Mouse (Mus musculus) spleen, postnatal 14 days (tissue): Measurements from ENCODE around the gene Crygc.

Experiments used
- DNase-seq, 2 experiments: peaks; one replicate each; pipeline ENCODE4 v3.0.0; 2021 to 2022; ENCODE audit warnings: low spot score in 2 of 2

The Crygc gene

GRCm38 (mm10) chr1:65073589-65073988, at the start of gene Crygc:
Gene Crygc, minus strand, starts transcription at chr1:65073689.
- no peak for DNase-seq

- DNase-seq = no peak
These were observed 49.3 kb upstream of the Crygc start, which contains the start of gene D630023F18Rik for GRCm38 (mm10) chr1:65122574-65123372. Gene D630023F18Rik, minus strand, starts transcription at chr1:65123214.

DNA sequence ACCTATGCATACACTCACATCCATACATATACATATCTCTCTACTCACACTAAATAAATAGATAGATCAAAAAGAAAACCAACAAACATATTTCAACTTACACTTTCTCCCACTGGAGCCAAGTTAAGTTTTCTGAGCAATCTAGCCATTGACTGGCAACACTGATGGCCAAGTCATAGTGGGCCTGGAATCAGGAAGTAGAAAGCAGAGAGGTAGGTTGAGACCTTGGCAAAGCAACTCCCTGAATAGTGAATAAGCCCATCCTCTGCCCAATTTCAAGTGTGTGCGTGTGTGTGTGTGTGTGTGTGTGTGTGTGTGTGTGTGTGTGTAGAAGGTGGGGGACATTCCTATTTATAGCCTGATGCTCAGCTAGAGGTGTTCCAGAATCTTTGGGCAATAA, 45.9 kb upstream of the Crygc start, which contains the start of gene Gm28845:
TSS of gene Gm28845 (minus strand) at position 121 of the 400 bp plus-strand sequence.
- DNase-seq = no peak

DNA sequence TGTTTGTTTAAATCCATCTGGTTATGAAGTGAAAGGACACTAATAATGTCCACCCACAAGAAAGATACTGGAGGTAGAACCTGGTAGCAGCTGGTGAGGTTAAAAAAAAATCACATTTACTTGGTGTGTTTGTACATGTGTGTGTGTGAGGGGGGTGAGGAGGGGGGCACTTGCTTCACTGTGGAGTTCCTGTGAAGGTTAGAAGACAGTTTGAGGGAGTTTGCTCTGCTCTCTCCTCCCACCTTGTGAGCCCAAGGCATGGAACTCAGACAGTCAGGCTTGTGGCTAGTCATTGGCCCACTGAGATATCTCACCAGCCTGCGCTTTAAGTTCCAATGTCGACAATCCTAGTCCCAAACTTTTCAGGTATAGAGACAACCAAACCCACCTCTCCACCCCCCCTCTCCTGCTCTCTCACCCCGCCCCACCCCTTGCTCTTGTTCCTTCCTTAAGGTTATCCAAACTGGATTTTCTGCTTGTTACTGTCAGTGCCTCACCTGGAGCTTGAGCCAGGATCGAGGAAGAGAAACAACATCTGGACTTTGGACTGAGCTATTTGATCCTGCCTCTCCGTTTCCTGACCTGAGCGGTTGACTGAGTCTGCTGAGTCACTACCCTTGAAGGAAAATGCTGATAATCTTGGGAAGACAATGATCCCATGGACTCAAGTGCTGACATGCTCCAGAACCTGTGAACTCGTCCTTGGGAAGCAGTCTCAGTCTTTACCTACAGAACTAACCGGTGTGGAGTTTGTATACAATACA, 44.8 kb upstream of the Crygc start:
- DNase-seq = no peak

DNA sequence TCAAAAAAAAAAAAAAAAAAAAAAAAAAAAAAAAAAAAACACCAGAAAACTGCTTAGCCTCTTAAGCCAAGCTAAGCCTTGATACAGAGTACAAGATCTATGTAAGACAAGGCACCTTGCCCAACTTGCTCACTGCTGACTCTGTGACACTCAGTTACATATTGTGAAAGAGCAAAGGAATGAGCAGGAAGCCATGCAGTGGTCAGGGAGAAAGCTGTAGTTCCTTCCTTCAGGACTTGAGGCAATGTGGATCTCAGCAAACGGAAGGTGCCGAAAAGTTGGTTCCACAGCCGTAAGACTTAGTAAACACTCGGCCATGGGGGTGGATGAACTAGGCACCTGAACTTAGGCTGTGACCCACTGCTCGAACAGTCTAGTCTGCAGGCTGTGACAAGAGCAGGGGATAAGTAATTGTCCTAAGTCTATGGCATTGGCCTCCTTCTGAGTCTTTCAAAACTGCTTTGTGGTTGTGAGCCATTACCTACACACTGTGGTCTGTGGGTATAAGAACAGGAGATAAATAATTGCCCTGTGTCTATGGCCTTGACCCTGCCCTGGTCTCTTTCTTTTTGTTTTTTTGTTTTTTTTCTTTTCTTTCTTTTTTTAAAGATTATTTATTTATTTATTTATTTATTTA, 40.2 kb upstream of the Crygc start:
- no peak for DNase-seq

DNA sequence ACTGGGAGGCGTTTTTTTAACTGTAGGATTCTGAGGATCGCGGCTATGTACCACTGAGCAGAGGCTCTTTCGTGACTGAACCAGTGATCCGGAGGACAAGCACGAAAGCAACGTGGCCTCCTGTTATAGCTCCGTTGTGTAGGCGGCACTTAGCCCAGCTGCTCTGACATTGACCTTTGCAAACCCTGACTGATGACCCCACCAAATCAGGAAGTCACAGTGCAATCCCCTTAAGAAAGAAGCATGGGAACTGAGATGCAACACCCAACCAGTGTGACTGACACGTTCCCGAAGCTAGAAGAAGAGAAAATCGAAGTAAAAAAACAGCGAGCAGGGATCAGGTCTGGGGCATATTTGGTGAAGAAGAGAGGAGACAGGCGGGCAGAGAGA, 39.3 kb upstream of the Crygc start:
- DNase-seq = no peak

DNA sequence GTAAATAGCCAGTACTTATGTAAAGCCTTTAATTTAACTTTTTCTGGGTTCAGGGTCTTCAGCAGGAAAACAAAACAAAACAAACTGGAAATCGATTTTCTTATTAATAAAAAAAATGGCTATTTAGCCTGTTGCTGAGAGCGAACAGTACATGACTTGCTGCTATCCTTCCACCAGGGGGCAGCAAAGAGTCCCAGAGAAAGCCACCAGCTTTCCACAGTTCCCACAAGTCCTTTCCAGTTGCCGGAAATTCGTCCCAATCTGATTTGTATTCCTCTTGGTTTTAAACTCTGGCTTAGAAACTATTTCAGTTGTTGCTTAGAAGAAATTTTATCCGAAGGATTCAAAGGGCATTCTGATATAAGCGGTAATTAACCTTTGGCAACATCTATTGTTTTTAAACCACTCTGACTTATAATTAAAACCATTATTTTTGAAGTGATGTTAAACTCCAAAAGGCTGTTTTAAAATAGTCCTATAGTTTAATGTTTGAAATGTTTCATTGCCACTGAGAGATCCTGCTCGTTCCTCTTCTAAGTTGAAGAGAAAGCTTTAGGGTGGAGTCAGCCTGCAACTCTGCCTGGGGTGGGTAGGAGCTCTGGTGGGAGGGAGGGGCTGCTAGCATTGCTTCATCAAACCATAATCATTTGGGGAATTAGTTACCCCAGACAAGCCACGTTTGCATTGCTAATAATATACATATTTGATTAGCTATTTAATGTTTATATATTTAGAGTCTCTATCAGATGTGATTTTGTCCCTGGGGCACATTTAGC, 38.7 kb upstream of the Crygc start:
- no peak for DNase-seq

- DNase-seq = no peak
These were observed 36.4 kb upstream of the Crygc start for GRCm38 (mm10) chr1:65109756-65110435.

GRCm38 (mm10) chr1:65109196-65109595, 35.7 kb upstream of the Crygc start:
- DNase-seq = no peak

DNA sequence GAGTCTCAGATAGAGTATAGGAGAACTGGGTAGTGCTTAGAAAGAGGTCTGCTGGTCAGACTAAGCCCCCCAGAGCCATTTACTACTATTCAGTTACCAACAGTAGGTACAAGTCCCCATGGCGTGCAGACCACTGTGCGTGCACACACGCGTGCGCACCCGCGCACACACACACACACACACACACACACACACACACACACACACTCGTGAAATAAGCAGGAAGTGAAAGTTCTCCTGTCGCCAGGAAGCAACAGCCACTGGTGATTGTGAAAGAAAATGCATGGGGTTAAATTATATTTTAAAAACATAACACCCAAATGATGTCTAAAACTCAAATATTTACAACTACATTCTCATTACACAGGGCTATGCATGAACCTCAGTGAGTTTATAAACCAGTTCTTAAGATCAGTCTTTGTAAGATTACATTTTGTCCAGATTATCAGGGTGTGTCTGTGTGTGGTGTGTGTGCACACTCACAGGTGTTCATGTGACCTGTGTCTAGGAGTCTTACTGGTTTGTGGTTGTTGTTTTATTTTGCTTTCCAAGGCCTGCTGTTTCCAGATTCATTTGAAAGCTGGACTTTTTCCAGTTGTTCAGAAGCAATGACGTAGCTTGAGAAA, 34.3 kb upstream of the Crygc start:
- DNase-seq = no peak

GRCm38 (mm10) chr1:65103273-65103672, 29.8 kb upstream of the Crygc start, which contains the start of gene Cryga:
Gene Cryga, minus strand, starts transcription at chr1:65103373.
- DNase-seq = no peak

- no peak for DNase-seq
These were observed 23.5 kb upstream of the Crygc start for GRCm38 (mm10) chr1:65096953-65097352.

GRCm38 (mm10) chr1:65091566-65091965, 18.1 kb upstream of the Crygc start:
- DNase-seq = no peak

DNA sequence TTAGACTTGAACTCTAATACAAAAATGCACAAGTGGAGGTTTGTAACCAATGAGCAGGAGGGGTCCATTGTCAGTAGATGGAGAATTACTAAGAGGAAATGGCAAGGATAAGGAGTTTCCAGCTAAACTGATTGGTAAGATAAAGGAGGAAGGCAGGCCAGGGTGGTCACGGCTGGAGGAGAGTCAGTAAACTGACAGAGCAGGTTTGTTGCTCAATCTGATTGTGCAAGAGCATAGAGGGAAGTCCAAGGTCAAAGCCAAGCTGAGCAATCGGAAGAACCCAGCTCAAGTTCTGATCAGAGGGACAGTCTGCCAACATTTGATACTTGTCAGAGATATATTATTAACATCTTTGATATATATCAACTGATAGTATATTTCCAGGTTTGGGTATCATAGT, 16.9 kb upstream of the Crygc start:
- no peak for DNase-seq

GRCm38 (mm10) chr1:65088567-65089356, 15.3 kb upstream of the Crygc start:
- DNase-seq = no peak

- DNase-seq = no peak
These were observed 8.7 kb upstream of the Crygc start, which contains the start of gene Crygb for GRCm38 (mm10) chr1:65082188-65082587. Gene Crygb, minus strand, starts transcription at chr1:65082288.

DNA sequence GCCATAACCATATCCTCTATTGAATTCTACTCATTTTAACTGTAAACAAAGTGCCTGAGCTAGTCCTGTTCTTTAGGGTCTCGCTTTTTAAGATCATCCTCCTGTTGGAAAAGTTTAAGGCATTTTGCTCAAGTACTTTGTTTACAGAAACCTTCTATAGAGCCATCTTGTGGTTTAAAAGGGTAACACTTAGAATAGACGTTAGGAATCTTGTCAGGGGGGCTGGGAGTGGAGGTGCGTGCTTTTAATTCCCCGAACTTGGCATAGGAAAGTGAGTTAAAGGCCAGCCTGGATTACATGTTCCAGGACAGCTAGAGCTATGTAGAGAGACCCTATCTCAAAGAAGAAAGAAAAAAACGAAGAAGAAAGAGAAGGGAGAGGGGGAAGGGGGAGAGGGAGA, 2.1 kb upstream of the Crygc start:
- DNase-seq = no peak

- no peak for DNase-seq
These were observed 5.6 kb downstream of the Crygc start for GRCm38 (mm10) chr1:65067842-65068241.

- no peak for DNase-seq
These were observed 9.3 kb downstream of the Crygc start for GRCm38 (mm10) chr1:65064201-65064600.

DNA sequence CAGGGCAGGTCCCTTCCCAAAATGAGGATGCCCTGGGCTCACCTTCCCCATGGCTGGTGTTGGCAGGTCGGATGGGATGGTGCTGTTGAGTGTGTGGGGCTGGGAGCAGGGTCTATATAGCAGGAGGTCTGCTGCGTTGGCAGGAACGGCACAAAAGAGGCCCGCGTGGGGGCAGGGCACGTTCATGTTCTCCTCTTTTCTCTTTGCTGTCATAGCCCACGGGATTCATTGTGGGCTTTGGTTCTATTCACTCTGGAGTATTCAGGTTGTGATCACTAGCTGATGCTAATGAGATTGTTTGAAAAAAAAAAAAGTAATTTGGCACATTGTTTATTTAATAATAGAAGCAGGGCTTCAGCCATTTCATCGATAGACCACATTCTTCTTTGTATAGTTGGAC, 10.1 kb downstream of the Crygc start, which contains the start of gene Crygd:
TSS of gene Crygd (minus strand) at position 101 of the 400 bp plus-strand sequence.
- DNase-seq = no peak
